Mouse (Mus musculus): ENCODE measurements around the gene Itgb5.
A peak's percentile ranks its signal among the peaks of the same experiment; 100 is the strongest.

Gene Itgb5

DNA sequence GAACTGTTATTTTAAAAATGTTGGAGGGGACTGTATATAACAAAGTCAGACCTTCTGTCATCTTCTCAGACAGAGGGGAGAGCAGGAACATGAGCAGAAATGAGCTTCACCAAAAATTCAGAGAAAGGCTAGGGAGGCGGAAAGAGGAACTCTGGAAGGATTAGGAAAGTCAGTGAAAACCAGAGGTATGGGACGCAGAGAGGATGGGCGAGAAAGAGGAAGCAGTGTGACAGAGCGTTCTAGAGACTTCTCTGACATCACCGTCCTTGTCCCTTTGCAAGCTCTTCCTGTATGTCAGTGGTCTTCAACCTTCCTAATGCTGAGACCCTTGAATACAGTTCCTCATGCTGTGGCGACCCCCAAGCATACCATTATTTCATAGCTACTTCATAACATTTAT is 155.9 kb downstream of the Itgb5 start:
- DNase-seq (ENCODE audit: low read depth in 1 of 2, low spot score in 2 of 2) = no peak

DNA sequence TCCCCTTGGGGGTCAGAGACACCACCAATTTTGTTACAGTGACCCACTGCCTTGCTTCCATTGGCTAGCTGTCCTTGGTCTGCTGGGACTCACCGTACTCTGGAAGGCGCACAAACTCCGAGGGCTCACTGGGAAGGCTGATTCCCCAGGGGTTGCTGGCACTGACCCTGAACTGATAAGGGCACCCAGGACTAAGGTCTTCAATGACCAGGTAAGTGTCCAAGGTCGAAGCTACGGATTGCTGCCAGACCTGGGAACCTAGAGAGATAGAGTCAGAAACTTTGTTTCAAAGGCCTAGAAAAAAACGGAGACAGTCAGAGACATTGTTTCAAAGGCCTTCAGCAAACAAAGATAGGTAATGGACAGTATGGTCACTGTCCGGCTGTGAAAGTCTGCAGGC is 157.5 kb downstream of the Itgb5 start:
- DNase-seq (ENCODE audit: low read depth in 1 of 2, low spot score in 2 of 2) = no peak

DNA sequence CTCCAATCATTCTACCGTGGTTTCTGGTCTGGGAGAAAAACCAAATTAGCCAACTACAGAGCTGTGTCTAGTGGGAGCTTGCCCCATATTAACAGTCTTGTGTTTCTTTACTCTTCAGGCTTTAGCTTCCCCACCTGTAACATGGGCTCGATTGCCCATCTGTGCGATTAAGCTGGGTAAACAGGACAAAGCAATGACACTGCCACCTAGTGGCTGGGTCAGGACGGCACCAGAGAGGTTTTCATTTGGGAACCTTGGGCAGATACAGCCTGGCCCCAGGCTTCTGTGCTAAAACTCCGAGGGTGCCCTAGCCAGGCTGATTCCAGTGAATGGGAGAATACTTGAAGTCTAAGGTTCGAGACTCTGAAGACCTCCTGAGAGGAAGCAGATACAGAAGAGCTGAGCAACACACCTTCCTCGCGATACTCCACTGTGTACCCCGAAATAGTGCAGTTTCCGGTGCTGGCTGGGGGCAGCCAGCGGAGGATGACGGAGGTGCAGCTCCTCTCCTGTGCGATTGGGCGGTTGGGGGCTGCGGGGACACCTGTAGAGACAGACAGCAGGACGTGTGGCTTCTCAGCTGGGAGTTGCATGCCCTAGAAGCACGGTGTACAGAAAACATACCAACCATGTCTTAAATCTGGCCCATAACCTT is 159.0 kb downstream of the Itgb5 start:
- peak in 1 of 2 experiments; percentile 37 for DNase-seq (ENCODE audit: low read depth in 1 of 2, low spot score in 2 of 2)

DNA sequence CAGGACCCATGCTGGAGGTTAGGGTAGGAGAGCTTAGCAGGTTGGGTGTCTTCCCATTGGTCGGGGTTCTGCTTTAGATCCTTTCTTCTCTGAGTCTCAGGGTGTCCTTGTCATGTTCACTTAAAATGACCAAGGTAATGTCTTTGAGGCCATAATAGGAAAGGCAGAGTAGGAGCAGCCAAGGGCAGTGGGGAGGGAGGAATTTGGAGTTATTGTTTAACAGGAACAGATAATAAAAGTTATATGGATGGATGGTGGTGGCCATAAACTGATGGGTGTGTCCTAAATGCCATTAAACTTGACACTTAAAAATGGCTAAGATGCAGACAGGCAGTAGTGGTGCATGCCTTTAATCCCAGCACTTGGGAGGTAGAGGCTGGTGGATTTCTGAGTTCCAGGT is 159.6 kb downstream of the Itgb5 start:
- no peak for DNase-seq (ENCODE audit: low read depth in 1 of 2, low spot score in 2 of 2)

DNA sequence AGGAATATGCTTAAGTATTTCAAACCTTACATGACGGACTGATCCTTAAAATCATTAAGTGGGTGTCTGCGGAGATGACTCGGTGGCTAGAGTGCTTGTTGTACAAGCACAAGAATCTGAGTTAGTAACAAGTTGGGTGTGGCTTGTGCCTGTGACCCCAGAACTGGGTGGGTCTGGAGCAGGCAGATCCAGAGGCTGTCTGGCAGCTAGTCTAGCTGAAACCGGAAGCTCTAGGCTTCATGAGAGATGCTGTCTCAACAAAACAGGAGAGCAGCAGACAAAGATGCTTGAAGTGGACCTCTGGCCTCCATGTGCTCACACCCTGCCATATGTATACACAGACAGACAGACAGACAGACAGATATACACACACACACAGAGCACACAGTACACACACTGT is 161.2 kb downstream of the Itgb5 start:
- DNase-seq (ENCODE audit: low read depth in 1 of 2, low spot score in 2 of 2) = no peak

DNA sequence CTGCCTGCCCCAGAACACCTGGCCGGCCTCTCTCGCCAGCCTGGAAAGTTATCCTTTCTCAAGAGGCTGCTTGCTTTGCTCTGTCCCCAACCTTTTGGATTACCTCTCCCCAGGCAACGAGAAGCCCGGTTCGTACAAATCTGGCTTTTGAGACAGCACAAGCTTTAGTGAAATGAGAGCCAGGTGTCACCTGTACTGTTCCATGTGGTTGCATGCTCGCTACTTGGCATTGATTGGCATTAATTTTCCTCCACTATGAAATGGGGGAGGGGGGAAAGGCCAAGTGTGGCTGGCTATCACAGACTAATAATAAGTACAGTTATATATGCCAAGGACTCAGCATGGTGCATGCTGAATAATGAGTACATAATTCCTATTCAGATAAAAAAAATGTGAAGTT is 164.9 kb downstream of the Itgb5 start:
- no peak for DNase-seq (ENCODE audit: low read depth in 1 of 2, low spot score in 2 of 2)

DNA sequence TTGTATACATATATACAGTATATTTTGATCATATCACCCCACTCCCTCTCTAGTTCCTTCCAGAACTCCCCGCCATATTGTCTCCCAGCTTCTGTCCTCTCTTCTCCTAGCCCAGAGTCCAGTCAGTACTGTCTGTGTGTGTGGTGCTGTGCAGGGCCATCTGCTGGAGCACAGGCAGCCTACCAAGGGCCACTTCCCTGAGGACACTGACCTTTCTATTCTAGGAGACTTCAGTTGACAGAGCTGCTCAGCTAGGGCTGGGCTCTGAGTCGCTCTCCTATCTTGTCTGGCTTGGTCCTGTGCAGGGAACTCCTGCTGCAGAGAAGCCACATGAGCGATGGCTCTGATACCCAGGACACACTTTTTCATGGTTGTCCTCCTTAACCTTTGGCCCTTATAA is 166.0 kb downstream of the Itgb5 start:
- no peak for DNase-seq (ENCODE audit: low read depth in 1 of 2, low spot score in 2 of 2)

DNA sequence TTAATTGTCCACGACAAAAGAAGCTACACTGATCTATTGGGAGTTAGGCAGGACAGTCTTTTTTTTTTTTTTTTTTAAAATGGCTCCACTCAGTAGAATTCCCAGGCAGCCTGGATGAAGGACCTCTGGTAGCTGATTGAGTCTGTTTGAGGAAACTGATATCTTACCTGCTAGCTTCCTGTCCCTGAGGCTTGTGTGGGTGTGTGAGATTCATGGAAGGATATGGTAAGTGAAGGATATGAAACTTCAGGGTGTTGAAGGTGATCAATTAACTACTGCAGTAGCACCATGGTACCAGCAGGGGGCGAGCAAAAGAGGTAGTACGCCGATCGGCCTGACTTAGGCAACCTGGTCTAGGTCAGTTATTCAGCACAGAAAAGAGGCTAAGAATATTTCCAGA is 166.6 kb downstream of the Itgb5 start:
- peak in 1 of 2 experiments; percentile 22 for DNase-seq (ENCODE audit: low read depth in 1 of 2, low spot score in 2 of 2)

DNA sequence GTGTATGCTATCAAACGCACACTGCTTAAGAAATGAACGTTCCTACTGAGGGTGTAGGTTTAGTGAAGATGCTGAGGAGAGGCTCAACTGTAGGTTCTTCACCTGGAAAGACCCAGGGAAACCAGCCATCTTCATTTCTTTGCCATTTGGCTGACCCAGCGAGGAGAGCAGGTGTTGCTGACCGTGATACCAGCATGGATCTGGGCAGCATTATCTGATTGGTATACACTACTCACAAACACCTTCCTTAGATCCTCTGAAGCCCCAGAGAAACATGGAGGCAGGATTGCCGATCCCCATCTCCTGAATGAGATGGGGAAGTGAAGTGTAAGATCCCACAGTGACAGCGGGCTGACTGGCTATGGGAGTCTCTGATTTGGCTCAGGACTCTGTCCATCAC is 168.5 kb downstream of the Itgb5 start:
- no peak for DNase-seq (ENCODE audit: low read depth in 1 of 2, low spot score in 2 of 2)
